Mouse (Mus musculus) left cerebral cortex, adult 9 months (tissue): ENCODE results near the gene Actr1a.

Experiments used
- DNase-seq, 2 experiments: peaks; one replicate each; pipeline ENCODE4 v3.0.0; 2022; ENCODE audit warnings: low spot score in 2 of 2

The Actr1a gene

DNA sequence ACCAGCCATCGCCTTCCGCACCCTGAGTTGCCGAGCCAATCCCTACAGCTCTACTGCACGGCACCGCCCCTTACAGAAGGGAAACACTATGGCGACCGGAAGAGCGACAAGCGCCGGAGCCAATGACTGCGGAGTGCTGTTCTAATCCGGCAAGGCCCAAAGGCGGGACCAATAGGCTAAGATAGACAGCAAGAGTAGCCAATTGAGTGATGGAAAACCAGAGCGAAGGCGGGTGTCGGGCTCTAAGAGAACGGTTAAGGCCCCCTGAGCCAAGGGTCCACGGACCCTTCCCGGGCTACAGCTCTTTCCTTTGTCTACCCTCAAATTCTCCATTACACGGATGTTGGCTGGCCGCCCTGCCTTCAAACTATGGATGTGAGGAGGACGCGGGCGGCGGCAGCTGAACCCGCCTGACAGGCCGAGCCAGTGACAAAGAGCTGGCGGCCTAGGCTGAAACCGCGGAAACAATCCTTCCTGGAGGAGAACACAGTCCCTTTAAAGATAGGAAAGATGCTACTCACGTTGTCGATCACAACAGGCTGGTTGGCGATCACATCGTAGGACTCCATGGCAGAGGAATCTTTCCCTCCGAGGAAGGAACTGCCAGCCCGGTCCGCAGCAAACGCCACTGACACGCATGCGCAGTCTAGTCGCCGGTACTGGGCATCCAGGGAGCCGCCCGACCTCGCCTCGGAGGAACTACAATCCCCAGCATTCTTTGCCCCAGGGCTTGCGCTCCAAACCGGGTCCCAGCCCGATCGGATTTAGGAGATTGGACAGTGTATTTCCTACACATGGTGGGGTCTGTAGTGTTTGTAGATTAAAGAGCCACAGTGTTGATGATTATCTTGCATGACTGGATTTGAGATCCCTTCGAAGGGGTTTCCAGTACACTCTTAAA is at the start of gene Actr1a:
Actr1a (minus strand) TSS at position 640 of the 901 bp plus-strand sequence.
- DNase-seq, result peak; percentile 95 to 99

DNA sequence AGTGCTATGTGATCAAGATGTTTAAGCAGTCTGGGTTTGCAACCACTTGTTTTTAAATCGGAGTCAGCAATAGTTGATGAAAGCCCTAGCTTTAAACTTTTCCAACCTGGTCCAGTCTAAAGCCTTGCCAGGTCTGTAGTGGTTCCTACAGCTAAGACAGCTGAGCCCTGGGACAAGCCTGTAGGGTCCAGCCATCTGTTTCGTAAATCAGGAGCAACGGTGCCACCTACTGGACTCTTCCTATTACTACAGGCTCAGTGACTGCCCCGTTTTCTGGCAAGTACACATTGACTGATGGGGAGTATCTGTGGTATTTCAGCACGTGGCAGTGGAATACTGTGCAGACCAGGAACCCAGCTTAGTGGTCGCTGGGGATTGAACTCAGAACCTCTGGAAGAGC is 48.7 kb upstream of the Actr1a start:
- peak in 1 of 2 experiments; percentile 76 for DNase-seq

DNA sequence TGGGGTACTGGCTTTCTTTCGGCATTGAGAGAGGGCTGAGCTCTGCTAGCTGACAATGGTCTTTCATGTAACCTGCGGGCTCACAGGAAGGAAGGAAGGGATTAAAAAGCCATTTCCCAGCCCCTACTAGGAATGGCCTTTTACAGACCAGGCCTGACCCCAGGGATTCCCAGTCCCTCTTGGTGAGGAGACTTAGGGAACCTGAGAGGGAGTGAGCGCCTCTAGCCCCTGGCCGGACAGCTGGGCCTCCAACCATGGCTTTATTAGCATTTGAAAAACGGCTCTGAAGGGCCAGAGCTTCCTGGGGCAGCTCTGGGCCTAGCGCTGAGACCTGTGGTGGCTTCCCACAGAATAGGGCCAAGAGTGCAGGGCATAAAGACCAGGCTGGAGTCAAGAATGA is 48.0 kb upstream of the Actr1a start:
- no peak for DNase-seq

DNA sequence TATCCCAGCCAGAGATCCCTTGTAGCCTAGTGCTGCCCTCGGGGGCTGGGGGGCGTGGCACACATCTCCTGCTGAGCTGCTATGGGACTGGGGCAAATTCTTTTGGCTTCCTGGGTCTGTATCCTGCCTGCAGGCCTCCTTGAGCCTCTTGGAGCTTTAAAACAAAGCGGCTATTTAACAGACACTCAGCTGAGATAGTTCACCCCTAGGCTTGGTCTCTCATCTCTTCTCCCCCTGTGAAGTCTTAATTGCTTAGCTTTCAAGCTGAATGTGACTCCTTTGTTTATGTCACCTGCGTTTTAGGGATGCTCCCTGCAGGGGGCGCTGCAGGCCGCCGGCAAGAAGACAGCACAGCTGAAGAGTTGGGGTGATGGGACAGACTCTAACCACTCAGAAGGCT is 39.9 kb upstream of the Actr1a start:
- no peak for DNase-seq

DNA sequence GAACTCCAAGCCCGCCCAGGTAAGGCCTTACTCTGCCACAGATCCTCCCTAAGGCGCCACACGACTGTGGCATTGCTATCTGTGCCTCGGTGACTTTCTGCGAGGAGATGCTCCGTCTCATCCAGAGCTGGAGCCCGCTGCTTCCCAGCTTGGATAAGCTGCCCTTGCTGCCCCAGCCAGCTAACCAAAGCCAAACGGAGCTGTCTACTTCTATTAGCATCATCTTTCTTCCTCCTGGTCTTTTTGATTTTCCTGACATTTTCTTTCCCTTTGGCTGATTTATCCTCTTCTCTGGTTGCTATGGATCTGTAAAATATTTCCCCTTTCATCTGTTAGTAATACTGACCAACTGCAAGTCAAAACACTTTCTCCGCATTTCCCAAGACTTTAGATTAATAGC is 39.0 kb upstream of the Actr1a start:
- DNase-seq, result no peak

DNA sequence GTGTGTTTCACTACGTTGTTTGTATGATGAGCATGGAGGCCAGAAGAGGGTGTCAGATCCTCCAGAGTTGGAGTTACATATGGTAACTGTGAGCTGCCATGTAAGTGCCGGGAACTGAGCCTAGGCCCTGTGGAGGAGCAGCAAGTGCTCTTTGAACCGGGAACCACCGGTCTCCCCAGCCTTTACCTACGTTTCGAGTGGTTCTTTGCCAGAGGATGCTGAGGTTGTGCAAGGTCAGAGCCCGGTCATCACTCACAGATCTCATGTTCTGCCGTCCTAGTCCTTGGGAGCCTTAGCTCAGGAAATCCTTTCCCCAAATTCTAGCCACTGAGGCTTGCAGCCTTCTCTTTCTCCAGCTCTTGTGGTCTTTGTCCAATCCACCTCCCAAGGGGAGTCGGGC is 38.6 kb upstream of the Actr1a start:
- DNase-seq, result no peak

DNA sequence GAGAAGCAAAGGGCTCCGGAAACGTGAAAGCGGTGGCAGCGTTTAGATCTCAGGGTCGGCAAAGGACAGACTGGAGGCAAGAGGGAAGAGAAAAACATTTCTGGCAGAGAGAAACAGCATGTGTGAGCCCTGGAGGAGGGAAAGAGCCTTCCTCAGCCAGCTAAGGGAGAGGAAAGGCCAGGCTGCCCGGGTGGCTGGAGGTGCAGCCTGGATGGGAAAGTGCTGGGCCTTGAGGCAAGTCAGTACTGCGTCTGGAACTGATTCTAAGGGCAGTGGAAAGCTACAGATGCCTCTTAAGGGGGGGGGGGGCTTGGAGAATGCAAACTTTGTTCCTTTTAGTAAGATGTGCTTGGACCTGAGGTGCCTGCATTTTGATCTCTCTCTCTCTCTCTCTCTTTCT is 38.2 kb upstream of the Actr1a start:
- no peak for DNase-seq

DNA sequence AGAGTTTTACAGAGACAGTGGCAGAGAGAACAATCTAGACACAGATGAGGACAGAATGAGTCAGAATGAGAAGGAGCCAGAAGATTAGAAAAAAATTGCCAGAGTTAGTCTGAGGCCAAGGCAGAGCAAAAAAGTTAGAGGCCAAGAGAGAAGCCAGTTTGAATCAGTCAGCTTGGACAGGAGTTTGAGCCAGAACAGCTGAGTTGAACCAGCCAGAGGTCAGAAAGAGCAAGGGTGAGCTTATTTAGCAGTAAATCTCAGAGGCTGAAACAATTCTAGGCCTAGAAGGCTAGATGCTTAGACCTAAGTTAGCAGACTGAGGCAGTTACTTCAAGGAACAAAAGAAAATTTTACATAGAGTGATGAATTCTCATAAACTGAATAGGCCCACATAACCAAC is 33.7 kb upstream of the Actr1a start:
- no peak for DNase-seq

DNA sequence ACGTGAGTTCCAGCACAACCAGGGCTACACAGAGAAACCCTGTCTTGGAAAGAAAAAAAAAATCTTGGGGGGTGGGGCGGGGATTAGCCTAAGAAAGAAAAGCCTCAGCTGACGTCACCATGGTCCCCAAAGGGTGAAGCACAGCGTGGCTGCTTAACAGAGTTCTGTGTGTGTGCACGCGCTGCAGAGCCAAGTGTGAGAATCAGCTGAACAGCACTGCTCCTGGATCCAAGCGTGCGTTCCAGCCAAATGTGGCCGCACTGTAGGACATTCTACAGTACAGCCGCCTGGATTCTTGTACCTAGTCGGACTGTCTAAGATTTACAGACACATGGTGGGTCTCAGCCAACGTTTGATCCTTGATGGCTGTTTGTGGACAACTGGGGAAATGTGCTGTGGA is 30.9 kb upstream of the Actr1a start:
- DNase-seq, result no peak

DNA sequence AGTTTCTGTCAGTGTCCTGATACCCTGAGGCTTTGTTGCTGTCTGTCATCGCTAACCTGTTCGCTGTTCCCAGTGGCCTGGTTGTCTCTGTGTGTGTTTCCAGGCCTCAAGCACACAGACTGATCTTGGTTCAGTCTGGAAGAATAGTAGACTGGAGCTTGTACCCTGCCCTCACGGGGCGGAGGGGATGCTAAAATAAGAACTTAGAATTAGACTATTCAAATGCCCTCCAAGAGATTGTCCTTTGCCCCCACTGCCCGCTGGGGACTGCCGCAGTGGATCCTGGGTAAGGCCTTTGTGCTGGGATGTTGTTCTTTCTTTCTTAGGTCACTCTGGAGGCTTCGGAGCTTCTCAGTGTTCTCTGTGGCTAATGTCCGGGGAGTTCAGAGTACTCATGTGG is 29.7 kb upstream of the Actr1a start:
- DNase-seq, result no peak

DNA sequence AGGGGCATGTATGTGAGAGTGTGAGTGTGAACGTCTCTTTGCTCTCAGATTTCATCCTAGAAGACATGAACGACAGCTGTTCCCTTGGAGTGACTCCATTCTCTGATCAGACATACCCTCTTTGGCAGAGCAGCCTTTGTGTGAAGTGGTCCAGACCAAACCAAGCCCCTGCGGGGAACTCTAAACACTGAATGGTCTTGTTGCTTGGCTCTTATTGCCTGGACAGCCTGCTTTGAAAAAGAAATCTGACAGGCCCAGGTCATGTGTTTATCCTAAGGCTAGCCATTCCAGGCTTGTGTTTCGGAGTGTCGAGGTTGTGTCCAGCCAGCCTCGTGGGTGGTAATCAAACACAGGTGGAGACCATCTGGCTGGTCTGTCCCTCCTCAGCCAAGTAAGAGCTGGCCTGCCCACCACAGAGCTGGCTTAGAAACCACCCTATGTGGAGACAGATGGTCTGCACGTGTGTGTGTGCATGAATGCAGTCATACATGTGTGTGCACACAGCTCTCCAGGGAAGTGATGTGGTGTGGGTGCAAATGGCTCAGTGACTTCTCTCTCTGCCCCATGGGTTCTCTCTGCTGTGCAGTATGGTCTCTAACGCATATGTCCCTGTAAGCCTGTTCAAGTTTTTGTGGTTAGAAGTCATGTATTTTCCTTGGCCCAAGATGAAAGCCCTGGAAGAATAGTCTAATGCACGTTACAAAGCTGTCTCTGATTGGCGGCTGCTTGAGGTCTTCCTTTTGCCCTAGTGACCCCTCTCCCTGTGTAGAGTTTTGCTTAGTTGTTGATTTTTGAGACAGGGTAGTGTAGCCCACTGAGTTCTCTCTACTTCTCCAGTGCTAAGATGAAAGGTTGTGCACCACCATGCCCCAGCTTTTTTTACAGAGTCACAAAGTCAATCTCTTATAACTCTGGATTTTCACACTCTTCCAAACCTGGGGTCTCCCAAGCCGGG is 27.1 kb upstream of the Actr1a start:
- no peak for DNase-seq

DNA sequence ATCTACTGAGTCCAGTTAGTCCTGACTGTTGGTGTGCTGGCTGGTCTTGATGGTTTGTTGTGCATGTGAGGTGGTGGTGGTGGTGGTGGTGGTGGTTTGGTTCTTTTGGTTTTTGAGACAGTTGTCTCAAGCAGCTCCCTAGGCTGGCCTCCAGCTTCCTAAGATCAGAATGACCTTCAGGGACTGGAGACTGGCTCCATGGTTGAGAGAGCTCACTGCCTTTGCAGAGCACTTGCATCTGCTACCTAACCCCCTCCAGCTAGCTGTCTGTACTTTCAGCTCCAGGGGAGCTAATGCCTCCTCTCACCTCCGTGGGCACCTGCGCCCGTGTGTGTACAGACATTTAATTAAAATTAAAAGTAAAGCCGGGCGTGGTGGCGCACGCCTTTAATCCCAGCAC is 24.9 kb upstream of the Actr1a start:
- no peak for DNase-seq

DNA sequence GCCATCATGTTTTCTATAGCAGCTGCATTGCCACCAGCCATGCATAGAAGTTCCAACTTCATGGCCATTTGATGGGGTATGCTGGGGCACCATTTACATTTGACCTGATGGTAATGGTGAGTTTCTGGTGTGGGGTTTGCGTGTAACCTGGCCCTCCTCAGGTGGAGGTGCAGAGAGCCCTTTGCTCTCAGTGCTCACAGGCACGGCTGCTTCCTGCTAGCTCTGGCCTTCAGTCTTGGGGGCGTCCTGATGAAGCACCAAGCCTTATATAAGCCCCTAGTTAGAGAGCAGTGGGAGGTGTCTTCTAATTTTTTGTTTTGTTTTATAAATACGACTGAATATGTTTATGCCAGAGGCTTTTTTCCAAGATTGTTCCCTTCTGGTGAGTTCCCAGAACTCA is 22.5 kb upstream of the Actr1a start:
- peak in 1 of 2 experiments; percentile 11 for DNase-seq

DNA sequence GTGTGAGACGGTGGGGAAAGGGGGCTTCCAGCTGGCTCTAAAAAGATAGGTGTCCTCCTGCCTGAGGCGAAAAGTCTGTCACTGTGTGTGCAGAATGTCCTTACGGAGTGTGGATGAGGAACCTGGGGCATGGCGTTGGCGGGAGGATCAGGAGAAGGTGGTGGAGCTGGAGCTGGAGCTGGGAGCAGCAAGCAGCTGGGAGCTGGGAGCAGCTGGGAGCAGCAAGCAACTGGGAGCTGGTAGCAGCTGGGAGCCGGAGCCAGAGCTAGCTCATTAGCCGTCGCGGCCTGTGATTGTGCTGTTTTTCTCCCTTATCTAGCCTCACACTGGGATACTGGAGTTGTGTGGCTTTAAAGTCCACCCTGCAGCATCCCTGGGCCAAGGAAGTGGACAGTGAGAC is 20.7 kb upstream of the Actr1a start:
- no peak for DNase-seq

DNA sequence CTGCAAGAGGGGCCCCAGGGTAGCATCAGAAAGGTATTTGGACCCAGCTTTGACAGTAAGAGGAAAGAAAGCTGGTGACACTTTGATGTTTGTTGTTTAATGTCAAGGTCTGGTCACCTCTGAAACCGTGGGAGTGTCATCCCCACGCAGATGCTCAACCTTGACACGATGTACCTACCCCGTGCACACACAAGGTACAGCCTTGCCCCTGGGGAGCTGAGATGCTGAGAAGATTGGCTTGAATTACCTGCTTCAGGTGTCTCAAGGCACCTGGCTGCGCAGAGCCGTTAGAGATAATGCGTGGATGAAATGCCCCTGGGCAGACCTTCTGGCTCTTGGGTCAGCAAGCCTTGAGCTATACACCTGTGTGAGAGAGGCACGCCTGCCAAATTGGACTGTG is 18.9 kb upstream of the Actr1a start:
- DNase-seq, result no peak

DNA sequence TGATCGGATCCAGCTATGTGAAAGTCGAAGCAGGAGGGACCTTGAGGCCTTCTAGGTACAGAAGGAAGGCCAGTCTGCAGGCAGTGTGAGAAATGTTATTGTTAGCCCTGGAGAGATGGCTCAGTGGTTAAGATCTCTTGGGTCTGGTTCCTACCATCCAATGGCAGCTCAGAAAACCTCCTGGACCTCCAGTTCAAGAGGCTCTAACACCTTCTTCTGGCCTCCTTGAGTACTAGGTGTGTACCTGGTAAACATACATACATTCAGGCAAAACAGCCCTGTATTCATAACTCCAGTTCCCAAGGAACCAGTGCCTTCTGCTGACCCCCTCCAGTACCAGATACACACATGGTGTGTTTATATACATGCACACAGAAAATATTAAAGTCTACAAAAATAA is 18.4 kb upstream of the Actr1a start:
- DNase-seq, result no peak

DNA sequence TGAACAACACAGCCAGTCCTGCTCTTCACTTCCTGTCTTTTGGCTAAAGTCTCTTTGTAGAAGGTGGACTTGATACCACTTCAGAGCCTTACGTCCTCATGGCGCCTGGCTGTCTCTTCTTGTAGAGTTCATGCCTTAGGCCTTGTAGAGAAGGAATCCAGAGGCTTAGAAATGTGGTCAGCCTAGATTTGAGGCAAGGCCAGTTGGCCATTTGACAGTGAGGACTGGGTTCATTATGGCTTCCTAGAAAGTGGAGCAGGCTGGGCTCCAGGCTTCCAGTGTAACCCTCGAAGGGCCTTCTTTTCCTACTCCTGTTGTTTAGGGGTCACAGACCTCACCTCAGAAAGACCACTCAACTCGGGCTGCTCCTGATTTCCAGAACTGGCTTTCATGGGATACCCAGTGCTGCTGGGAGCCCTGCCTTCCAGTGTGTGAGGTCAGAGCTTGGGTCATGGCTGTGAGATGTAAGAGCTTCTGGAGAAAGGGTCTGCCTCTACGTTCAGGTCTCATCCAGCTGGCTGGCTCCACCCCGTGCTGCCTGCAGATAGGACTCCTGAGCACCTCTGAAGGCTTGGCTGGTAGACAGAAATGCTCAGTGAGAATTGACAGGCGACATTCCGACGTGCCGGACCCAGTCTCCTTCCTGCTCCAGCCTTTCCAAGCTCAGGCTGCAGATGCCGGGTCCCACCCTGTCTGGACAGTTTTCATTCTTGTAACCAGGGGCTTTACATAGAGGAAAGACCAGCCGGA is 16.7 kb upstream of the Actr1a start:
- no peak for DNase-seq

DNA sequence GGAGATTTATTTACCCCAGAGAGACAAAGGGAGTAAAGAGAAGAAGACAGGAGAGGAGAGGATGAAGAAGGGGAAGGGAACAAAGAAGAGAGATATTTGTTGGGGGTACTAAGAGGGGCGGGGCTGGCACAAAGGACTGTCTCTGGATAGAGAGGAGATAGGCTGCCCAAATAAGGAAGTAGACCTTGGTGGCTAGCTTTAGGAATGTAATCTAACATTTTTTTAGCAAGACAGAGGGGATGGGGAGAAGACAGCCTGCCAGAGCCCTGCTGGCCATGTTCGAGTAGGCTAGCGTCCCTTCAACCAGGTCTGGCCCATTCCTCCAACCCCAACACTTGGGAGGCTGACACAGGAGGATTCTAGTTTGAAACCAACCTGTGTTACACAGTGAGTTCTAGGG is 14.0 kb upstream of the Actr1a start:
- no peak for DNase-seq

DNA sequence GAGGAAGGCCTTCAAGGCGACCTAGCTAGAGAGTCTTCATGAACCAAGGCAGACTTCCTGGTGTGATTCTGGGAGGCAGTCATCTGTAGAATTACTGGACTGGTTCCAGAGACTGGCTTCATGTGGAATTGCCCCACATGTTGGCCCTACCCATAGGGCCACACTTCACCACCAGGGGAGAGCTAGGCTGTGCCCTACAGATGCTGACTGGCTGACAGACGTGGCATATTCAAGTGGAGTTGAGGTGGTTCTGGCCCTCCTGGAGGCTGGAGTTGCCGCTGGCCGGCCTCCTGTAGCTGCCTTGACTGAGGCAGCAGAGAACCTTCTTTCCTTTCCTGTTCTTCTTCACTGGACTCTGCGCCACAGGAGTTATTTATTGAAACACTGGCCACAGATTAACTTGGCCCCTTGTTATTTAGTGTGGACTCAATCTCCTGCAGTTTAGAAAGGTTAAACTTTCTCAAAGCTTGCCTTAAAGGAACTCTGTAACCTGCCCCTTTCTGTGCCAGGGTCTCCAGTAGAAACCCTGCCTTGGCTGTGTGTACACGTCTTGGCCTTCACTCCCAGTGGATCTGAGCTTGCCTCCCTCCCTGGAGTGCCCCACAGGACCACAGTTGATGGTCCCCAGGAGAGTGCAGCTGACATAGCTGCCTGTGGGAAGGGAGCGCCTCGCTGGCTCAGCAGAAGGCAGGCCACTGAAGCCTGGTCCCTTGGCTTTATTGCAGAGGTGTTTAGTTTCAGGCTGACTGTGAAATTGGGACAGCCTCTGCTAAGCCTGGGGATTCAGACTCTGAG is 11.2 kb upstream of the Actr1a start:
- DNase-seq, result no peak

DNA sequence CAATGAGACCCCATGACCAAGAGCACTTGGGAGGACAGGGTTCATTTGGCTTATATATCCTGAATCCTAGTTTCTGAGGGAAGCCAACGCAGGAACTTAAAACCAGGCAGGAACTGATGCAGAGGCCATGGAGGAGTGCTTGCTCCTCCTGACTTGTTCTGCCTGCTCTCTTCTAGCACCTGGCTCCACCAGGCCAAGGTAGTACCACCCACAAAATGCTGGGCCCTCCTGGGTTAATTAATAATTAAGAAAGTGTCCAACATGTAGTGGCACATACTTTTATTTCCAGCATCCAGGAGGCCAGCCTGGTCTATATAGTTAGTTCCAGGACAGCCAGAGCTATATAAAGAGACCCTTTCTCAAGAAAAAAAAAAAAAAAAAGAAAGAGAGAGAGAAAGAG is 8.5 kb upstream of the Actr1a start:
- no peak for DNase-seq

DNA sequence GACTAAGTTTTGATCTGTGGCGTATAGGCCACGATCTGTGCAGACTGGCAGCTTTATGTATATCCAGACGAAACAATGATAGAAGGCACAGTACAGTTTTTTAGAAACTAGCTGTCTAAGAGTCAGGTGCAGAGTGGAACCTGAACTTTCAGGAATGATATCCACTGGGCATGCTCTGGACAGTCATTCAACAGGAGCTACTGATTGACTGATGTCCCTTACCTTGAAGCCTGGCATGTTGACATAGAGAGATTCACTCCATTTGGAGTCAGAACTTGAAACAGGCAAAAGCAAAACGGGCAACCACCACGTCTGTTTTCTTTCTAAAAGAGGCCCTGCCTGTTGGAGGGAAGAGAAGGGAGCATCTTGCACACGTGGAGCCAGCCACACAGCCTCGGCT is 5.0 kb upstream of the Actr1a start:
- no peak for DNase-seq
